Mouse (Mus musculus) frontal cortex, postnatal 36 days (tissue): ENCODE measurements around the gene BC037034.

Experiments used
- DNase-seq, 2 experiments: peaks; one replicate each; pipeline ENCODE4 v3.0.0; 2022; ENCODE audit warnings: low spot score in 2 of 2

BC037034 gene

DNA sequence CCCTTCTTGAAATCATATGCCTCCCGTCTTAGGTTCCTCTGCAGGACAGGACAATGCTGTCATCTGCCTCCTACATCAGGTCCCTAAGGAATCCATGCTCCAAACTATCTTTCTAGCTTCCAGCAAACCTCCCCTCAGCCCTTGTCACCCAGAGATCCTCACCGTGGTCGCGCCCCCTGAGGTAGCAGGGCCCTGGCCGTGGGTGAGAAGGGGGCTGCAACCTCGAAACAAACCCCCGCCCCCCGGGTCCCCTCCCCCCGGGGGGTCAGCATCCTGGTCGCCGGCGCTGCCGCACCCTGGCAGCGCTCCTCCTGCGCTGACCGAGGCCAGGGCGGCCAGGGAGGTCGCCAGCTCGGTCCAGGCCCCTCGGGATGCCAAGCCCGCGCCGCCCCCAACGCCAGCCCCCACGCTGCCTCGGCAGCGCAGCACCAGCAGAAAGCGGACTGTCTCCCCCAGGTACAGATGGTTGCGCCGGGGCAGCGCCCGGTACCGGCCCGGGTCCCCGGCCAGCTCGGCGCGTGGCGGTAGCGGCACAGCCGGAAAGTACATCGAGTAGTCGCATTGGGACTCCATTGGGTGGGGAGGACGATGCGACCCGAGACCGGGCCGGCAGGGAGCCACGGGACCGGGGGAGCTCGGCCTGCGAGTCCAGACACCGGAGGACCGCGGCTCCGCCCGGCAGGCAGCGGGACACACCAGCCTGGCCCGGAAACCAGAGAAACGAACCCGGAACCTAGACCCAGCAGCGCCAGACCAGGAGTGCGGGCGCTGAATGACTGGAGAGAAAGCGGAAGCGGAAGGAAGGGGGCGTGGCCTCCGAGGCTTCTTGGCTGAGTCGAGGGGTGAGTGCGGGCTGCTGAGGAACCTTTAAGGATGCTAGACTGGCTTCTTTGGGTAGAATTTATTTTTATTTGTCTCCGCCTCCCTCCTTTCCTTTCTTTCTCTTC is at the start of gene BC037034:
TSS of gene BC037034 (minus strand) at position 774 of the 947 bp plus-strand sequence.
- peak; percentile 90 to 93 for DNase-seq

GRCm38 (mm10) chr5:138312795-138313194 is 49.0 kb upstream of the BC037034 start:
- no peak for DNase-seq

DNA sequence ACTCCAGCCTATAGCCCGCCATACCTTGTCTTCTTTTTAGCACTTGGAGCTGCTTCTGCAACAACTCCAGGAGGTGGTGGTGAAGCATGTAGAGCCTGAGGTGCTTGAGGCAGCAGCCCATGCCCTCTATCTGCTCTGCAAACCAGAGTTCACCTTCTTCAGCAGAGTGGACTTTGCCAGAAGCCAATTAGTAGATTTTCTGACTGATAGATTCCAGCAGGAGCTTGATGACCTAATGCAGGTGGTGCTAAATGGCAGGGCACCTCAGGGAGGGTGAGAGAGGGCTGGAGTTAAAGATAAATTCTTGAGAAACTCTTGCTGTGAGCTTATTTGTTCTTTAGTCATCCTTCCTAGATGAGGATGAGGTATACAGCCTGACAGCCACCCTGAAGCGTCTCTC is 35.8 kb upstream of the BC037034 start:
- no peak for DNase-seq

DNA sequence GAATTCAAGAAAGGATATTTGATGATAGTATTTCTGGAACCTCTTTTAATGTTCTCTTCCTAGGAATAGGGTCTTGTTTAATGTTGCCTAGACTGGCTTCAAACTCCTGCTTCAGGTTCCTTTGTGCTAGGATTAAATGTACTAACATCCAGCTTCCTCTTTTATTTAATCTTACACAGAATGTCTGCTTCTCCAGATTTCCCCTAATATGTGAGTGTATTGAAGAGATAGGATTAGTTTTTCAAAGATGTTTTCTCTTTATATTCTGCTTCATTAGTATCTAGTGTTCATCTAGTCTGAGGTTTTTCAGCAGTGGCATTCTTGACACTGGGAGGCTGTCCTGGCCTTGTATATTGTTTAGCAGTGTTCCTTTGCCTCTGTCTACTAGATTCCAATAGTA is 30.3 kb upstream of the BC037034 start:
- no peak for DNase-seq

GRCm38 (mm10) chr5:138291638-138292037 is 27.8 kb upstream of the BC037034 start:
- no peak for DNase-seq

DNA sequence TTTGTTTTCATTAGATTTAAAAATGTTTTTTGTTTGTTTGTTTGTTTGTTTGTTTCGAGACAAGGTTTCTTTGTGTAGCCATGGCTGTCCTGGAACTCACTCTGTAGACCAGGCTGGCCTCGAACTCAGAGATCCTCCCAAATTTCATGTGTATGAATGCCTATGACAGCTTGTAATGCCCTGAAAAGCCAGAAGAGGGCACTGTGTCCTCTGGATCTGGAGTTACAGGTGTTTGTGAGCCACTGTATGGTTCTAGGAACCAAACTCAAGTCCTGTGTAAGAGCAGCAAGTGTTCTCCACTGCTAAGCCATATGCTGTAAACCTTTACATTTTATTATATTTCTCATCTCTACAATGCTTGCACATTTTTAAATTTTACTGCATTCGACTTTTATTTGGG is 24.0 kb upstream of the BC037034 start:
- DNase-seq = no peak

DNA sequence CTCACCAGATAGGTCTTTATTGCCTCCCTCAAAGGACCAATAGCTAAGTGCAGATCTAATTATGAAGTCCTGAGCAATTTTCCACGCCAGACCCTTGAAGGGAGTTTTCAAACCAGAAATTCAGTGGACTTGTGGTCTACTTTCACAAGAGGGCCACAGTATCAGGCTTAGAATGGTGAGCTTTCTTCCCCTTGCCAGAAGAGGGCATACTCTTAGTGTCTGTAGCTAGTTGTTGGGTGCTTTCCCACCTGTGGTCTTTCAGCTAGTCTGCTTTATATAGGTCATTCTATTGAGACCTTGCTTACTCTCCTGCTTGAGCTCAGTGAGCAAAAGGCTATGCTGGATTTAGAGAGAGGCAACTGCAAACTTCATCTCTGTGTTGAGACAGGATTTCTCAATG is 19.7 kb upstream of the BC037034 start:
- DNase-seq = no peak

GRCm38 (mm10) chr5:138281798-138282197 is 18.0 kb upstream of the BC037034 start:
- no peak for DNase-seq

GRCm38 (mm10) chr5:138280829-138281228 is 17.0 kb upstream of the BC037034 start:
- no peak for DNase-seq

GRCm38 (mm10) chr5:138280425-138280768 is 16.6 kb upstream of the BC037034 start:
- DNase-seq = no peak

GRCm38 (mm10) chr5:138279585-138280424 is 16.0 kb upstream of the BC037034 start, which contains the start of the genes Gm43720, Gpc2 and Stag3:
Gene Gm43720, minus strand, starts transcription at chr5:138279958.
Gene Gpc2, minus strand, starts transcription at chr5:138280005.
Gene Stag3, plus strand, starts transcription at chr5:138280240.
- DNase-seq = peak; percentile 65

DNA sequence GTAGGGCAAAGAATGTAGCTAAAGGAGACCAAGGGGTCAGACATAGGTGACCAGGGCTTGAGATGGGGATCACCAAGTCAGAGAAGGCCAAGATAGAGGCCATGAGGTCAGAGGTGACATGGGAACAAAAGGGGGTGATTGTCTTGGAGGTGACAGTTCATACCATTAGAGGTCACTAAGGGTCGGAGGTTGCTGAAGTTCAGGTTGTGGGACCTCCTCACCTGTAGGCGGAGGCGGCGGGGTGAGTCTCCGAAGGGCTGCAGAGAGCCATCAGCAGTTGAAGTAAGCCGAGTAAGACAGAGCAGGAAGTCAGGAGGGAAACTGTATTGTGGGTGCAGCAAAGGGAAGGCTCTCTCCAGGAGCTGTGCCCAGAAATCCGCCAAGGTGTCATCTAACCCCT is 14.2 kb upstream of the BC037034 start:
- DNase-seq = no peak

DNA sequence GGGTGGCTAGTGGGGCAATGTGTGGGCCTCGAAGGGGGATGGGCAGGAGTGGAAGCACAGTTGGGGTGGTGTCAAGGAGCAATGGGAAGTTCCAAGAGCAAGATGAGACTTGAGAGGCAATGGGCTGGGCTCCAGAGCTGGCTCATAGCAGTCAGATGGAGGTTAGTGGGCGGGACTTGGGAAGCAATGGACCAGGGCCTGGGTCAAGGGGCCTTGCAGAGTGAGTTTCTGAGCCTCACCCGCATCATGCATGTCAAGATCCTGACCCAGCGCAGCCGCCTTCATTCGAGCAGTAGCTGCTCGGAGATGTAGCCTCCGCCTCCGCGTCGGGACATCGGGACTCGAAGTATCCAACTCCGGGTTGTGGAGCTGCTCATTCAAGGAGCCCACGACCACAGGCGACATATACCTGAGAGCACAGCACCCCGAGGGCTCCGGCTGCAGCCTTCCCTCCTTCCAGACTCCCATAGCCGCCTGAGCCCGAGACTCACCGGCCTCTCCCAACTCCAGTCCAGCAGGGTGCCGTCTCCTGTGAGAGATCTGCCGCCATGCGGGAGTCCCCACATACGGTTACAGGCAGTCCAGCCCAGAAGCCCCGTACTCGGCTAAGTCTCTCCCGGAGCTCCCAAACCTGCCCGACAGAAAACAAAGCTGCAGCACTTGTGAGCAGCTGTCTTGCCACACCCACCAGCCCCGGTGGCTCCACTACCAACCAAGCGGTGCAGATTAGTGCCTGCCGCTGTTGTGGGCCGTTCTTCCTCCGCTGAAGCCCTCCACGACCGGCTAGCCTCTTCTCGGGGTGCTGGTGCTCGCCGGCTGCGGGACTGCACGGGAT is 11.6 kb upstream of the BC037034 start:
- DNase-seq = no peak

- DNase-seq = no peak
Observed at GRCm38 (mm10) chr5:138274186-138274585, 10.4 kb upstream of the BC037034 start.

- no peak for DNase-seq
Observed at GRCm38 (mm10) chr5:138272409-138272923, 8.6 kb upstream of the BC037034 start, which contains the start of gene Gal3st4. Gene Gal3st4, minus strand, starts transcription at chr5:138272840.

DNA sequence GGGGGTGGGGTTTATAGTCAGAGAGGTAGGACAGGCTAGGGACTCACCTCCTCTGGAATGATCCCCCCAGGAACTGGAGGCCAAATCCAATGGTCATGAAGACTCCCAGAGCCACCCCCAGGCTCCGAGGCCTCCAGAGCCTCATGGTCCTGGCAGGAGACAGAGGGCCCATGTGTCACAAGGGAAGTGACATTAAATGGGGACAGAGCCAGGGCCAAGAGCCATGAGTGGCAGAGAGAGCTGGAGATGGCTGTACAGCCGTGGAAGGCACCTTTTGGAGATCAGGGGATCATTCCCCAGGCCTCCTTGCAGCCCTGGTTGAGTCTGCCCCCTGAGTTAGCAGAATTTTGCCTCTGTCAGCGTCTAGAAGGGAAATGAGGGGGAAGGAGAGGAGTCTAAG is 7.4 kb upstream of the BC037034 start:
- no peak for DNase-seq

DNA sequence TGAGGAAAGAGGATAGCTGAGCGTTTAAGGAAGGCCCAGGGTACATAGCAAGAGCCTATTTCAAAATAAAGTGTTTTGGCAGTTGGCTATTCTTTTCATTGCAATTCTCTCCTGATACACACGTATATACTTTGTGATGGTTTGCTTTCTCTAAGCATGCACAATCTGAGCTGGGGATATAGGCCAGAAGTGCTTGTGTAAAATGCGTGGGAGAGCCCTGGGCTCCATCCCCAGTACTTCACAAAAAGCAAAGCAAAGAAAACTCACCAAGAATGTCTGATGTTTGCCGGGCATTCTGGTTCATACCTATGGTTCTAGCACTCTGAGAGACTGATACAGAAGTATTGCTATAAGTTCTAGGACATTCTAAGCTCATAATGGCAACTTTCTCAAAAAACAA is 5.1 kb upstream of the BC037034 start:
- DNase-seq = no peak

- no peak for DNase-seq
Observed at GRCm38 (mm10) chr5:138267114-138267513, 3.3 kb upstream of the BC037034 start.

GRCm38 (mm10) chr5:138265712-138266111 is 1.9 kb upstream of the BC037034 start:
- DNase-seq = no peak

DNA sequence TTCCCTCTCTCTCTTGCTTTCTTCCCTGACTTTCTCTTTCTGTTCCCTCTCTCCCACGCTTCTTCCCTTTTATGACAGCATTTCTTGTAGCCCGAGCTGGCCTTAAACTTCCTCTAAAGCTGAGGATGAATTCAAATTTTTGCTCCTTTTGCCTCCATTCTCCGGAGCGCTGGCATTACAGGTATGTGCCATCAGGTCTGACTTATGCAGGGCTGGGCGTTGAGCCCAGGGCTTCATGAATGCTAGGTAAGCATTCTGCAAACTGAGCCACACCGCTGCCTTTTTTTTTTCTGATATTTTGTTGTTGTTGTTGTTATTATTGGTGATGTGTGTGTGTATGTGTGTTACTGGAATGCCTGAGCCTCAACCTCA is 360 bp upstream of the BC037034 start:
- no peak for DNase-seq

DNA sequence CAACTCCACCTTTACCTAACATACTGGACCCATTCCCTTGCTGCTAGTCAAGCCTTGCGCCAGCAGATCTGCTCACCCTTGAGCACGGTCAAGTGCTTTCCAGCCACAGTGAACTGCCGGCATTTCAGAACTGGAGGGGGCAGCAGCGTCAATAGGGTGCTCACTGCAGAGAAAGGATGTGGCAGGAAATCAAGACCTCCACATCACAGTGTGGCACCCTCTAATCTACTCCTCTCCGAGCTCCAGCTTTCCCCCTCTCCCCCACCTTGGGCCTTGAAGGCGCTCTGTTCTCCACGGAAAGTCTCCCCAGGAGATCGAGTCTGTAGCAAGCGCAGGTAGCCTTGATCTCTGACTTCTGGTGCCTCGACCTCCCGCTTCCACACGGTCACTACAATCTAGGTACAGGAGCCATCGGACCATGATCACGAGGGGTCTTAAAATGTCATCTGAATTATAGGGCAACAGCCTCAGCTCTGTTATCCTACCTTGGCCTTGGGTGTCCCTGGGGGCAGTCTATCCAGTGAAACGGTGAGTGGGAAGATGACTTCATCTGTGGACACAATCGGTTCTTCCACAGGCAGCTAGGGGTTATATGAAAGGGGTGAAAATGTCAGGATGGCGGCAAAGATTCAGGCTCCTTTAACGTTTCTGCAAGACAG is 1.1 kb downstream of the BC037034 start:
- no peak for DNase-seq
